Mouse (Mus musculus): ENCODE measurements around the gene Pdxdc1. TPM values are rescaled to one million over a fixed set of nuclear protein-coding genes. Genes with fewer than 3 reads are reported as not detected.
A peak's percentile ranks its signal among the peaks of the same experiment; 100 is the strongest.
"Not testable (repeated sequence)": the region's sequence is repeated elsewhere in the genome, so short reads cannot be mapped to it uniquely, and the experiment has no call there.

The Pdxdc1 gene
- total RNA-seq (2021), result 10 to 100 TPM; 75.0 to 77.9 TPM
- long read RNA-seq, experiment 1, full-length matches to known transcripts, result 22 of 36 reads
- long read RNA-seq, experiment 1, partial matches to known transcripts, result 5 of 36 reads
- long read RNA-seq, experiment 1, other reads (novel, unspliced or antisense), result 9 of 36 reads
- long read RNA-seq, experiment 2, full-length matches to known transcripts, result 9 of 14 reads
- long read RNA-seq, experiment 2, partial matches to known transcripts, result 1 of 14 reads
- long read RNA-seq, experiment 2, other reads (novel, unspliced or antisense), result 4 of 14 reads

- DNase-seq, result peak; percentile 96 to 98
Observed at GRCm38 (mm10) chr16:13902888-13903483, at the start of gene Pdxdc1, which contains the start of gene Mpv17l. Gene Pdxdc1, minus strand, starts transcription at chr16:13903131. Gene Mpv17l, plus strand, starts transcription at chr16:13903161.

GRCm38 (mm10) chr16:13951245-13951644 lies 48.3 kb upstream of the Pdxdc1 start:
- no peak for DNase-seq

DNA sequence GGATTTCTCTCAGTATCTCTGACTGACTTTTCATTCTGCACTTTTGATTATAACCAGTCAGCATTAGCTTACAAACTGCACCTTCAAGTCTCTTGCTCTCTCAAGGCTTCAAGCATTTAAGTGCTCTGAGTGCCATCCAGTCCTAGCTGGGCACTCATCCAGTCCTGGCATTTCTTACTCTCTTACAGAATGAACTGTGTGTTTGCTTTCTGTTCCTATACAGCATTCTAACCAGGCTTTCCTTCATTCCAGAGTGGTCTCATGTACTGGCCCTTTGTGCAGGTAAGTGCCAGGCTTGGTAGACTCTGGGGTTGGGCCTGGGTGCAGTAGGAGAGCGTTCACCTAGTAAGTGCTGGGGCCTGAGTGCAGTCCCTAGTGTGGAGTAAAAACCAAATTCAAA lies 43.4 kb upstream of the Pdxdc1 start:
- DNase-seq, result no peak

- no peak for DNase-seq
Observed at GRCm38 (mm10) chr16:13945153-13945552, 42.2 kb upstream of the Pdxdc1 start.

DNA sequence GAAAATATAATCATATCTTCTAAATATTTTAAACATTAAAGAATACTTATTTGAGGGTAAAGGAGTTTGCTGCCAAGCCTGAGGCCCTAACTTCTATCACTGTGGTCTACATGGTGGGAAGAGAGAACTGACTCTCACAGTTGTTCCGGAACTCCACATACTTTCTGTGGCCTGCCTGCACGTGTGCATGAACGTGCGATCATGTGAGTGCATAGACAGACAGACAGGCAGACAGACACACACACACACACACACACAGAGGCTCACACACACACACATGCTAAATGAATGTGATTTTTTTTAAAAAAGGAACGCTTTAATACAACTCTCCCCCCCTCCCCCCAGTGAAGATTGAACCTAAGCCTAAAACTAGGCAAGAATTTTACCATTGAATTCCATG lies 41.8 kb upstream of the Pdxdc1 start:
- no peak for DNase-seq

- no peak for DNase-seq
Observed at GRCm38 (mm10) chr16:13944178-13944577, 41.2 kb upstream of the Pdxdc1 start.

DNA sequence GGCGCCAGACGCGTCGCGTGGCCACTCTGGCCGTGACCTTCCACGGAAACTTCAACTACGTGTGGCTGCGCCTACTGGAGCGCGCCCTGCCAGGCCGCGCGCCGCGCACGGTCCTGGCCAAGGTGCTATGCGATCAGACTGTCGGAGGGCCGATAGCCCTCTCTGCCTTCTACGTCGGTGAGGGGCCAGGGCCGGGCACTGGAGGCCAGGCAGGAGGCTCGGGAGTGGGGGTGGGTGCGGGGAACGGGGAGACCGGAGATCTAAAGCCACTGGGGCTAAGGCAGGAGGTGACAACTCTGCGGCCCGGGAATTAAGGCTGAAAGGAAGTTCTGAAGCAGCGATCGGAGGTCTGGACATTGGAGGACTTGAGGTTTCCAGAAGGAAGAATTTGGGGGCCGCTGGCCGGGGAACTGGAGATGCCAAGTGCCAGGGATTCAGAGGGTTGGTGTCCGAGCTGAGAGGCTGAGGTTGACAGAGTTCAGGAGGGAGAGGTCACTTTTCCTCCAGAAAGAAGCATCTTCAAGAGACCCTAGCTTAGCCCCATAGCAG lies 38.0 kb upstream of the Pdxdc1 start:
- no peak for DNase-seq

GRCm38 (mm10) chr16:13940139-13940846 lies 37.4 kb upstream of the Pdxdc1 start:
- peak; percentile 12 to 26 for DNase-seq

- no peak for DNase-seq
Observed at GRCm38 (mm10) chr16:13927456-13928075, 24.6 kb upstream of the Pdxdc1 start.

GRCm38 (mm10) chr16:13922966-13923365 lies 20.0 kb upstream of the Pdxdc1 start:
- DNase-seq, result not testable (repeated sequence)

DNA sequence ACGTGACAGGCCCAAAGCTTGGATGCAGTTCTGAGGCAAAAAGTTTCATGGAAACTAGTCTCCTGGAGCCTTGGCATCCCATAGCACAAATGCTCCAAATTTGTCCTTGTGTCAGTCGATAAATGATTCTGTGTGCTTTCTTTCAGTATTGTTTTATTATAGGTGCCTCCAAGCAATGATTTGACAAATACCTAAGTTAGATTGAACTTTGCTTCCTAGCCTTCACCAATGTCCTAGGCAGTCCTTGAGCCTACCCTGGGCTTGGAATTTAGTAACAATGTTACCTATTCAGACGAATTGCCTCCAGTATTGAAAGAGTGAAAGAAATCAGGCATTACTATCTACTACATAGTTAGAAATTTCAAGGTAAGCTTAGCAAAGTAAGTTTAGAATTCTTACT lies 19.6 kb upstream of the Pdxdc1 start:
- not testable (repeated sequence) for DNase-seq

DNA sequence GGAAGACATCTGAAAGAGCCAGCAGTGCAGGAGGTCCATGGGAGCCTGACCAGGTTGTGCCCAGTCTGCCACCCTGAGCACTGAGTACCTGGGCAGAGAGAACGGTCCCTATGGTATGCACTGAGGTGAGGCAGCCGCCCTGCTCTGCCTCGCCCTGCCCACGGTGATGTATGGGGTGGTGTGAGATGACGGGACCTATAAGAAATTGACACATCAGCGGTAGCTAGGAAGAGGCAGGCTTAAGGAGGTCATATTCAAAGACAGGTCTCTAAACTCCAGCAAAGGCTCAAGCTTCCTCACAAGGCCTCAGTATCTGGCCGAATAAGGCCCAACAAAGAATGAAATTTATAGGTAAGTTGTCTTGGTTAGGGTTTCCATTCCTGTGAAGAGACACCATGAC lies 18.9 kb upstream of the Pdxdc1 start:
- DNase-seq, result no peak

DNA sequence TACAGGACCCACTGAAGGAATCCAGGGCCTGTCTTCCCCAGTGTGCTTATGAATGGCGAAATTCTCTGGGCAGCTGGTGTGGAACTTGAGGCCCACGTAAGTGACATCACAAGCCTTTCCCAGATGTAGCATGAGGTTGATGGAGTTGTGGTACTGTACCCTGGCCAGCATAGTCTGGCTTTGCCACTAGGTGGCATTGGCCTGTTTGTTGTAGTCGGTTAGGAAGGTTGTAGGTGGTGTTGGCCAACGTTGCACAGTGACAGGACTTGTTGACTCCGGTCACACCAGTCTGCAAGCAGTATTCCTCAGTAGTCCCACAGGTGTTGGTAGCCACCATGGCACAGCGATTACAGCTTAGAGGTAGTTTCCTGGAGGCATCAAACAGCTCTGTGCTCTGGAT lies 18.1 kb upstream of the Pdxdc1 start:
- DNase-seq, result no peak

DNA sequence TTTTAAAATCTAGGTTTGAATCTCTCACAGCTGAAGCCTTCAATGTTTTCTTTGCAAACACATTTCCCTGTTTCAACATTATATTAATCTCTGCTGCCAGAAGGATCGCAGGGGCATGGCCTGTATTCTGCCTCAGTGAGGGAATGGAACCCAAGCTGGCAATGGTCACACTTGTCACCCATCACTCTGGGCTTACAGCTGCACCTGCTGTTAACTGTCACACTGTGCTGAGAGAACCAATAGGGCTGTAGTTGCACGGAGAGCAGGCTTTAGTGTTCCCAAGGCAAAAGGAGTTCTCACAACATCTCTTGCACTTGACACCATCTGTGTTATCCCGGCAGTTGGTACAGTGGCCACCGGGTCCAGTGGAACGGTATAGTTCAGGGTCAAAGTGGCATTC lies 17.2 kb upstream of the Pdxdc1 start:
- no peak for DNase-seq

- no peak for DNase-seq
Observed at GRCm38 (mm10) chr16:13907297-13907696, 4.4 kb upstream of the Pdxdc1 start.

DNA sequence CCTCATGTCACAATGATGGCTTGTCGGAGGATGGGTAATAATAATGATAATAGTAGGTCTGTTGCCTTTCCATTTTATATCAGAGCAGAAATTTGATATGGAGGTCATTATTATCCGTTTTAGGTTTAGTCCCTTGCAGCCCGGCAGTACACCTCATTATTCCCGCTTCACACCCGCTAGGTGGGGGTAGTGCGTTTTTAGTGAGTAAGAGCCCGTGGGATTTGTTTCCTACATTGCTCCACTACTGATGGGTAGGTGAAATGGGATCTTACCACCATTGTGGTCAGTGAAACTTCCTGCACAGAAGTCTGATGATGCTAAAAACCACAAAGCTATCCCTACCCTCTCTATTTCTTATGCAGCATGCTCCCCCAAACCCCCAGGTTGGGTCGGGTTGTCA lies 557 bp upstream of the Pdxdc1 start:
- peak in 1 of 2 experiments; percentile 80 for DNase-seq

DNA sequence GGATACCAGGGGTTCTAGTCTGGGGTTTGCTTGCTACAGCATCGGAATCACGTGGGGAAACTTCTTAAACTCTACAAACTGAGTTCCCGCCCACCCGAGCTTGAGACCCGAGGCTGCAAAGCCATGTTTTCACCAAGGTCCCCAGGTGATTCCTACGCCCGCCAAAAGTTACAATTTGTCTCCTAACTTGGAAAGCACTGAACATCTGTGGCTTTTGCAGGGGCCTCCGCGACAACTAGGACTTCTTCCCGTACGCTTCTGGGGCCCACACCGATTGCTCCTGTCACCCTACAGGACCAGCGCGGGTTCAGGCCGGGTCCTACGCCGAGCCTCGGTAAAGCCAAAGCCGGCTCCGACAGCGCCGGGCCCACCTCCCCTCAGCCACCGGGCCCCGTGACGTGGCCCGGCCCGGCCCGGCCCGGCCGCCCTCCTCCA lies 517 bp downstream of the Pdxdc1 start:
- DNase-seq, result no peak

DNA sequence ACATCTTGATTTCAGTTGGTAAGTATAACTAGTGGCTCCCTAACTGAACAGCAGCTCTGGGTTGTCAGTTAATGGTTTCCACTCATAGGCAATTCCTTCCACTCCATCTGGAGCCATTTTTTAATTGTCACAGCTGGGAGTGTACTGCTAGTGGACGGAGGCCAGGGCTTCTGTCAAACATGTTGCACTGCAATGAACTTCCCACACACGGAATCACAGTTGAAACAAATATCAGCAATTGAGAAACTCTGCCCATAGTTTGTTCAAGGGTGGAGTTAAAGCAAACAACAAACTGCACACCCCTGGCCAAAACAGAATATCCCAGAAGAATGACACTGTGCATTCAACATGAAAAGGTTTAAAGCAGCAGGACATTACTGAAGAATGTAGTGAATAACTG lies 4.0 kb downstream of the Pdxdc1 start:
- peak; percentile 24 to 30 for DNase-seq

- DNase-seq, result no peak
Observed at GRCm38 (mm10) chr16:13896357-13896756, 6.6 kb downstream of the Pdxdc1 start.

- no peak for DNase-seq
Observed at GRCm38 (mm10) chr16:13895740-13896139, 7.2 kb downstream of the Pdxdc1 start.

DNA sequence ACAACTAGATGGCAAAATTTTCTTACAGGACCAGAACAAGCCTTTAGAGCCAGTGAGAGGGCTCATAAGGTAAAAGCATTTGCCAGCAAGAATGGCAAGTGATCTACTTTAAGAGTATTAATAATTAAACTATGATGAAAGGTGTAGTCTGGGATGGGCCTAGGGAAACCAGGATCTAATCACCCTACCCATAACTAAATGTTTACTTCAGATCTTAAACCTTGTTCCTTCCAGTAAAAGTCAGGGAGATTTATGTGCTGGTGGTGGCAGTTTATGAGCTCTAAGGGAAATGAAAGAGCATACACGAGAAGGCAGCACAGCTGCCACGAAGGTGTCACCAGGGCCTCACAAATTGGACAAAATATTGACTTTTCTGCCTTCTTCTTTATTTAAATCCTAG lies 8.8 kb downstream of the Pdxdc1 start:
- no peak for DNase-seq

DNA sequence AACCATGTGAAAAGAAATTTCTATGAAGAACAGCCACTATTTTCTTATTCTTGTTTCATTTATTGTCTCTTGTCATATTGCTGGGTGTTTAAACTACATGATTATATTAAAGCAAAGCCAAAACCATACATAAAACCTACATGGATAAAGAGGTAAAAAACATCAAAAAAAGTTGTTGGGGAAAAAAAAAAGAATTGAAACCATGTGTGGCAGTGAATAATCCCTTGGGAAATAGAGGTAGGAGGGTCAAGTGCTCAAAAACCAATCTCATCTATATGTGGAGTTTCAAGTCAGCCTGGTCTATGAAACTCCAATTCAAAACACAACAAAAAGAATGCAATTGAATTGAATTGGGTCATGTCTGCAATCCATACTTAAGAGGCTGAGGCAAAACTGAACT lies 10.1 kb downstream of the Pdxdc1 start:
- DNase-seq, result no peak

- no peak for DNase-seq
Observed at GRCm38 (mm10) chr16:13890449-13890848, 12.5 kb downstream of the Pdxdc1 start.
